Mouse (Mus musculus) intestine, embryonic 14.5 days (tissue): Measurements from ENCODE around the gene Ranbp3. TPM values are rescaled to one million over a fixed set of nuclear protein-coding genes. Genes with fewer than 3 reads are reported as not detected.

ENCODE experiments used
- ATAC-seq: fragments of 200-750 bp; cut with Nextera tagmentation; replicated peaks from 2 replicates; pipeline ENCODE4 v1.8.0; 2017; ENCODE audit warnings: low read depth, moderate number of reproducible peaks, moderate TSS enrichment, moderate library complexity; ENCODE audit not compliant: low FRiP score, low TSS enrichment
- DNase-seq: peaks from one replicate; pipeline ENCODE4 v3.0.0-alpha.2; 2018; ENCODE audit warnings: low spot score
- H3K27ac ChIP-seq: fragments of 300-500 bp; sonication (generic); 2 replicates; pipeline ENCODE4 v1.5.1; 2014; ENCODE audit warnings: low read depth, mild to moderate bottlenecking, control low read depth
- H3K27me3 ChIP-seq: fragments of 300-500 bp; sonication (generic); replicated peaks from 2 replicates; pipeline ENCODE4 v1.6.1; 2014; ENCODE audit warnings: low read length, control low read depth; ENCODE audit not compliant: control insufficient read depth, insufficient read depth
- H3K36me3 ChIP-seq: fragments of 300-500 bp; sonication (generic); 2 replicates; pipeline ENCODE4 v1.6.1; 2014; ENCODE audit warnings: low read length, control low read depth; ENCODE audit not compliant: control insufficient read depth, insufficient read depth
- H3K4me1 ChIP-seq: fragments of 300-500 bp; sonication (generic); replicated peaks from 2 replicates; pipeline ENCODE4 v1.6.1; 2014; ENCODE audit warnings: low read length, control low read depth, mixed read lengths; ENCODE audit not compliant: control insufficient read depth, insufficient read depth
- H3K4me2 ChIP-seq: fragments of 300-500 bp; sonication (generic); 2 replicates; pipeline ENCODE4 v1.6.1; 2014; ENCODE audit warnings: low read length
- H3K4me3 ChIP-seq: fragments of 300-500 bp; sonication (generic); 2 replicates; pipeline ENCODE4 v1.5.1; 2014; ENCODE audit warnings: low read depth, low read length, control low read depth, mixed read lengths
- H3K9ac ChIP-seq: fragments of 300-500 bp; sonication (generic); 2 replicates; pipeline ENCODE4 v1.6.1; 2014; ENCODE audit warnings: mild to moderate bottlenecking, low read length
- H3K9me3 ChIP-seq: fragments of 300-500 bp; sonication (generic); 2 replicates; pipeline ENCODE4 v1.6.1; 2016; ENCODE audit warnings: low read length, control low read depth; ENCODE audit not compliant: control insufficient read depth
- WGBS: fragments of 180-500 bp; shearing (Covaris S2); extraction: QIAGEN DNeasy Blood & Tissue Kit; methylation state at CpG from one replicate; pipeline ENCODE4 v1.1.7; 2014; 5-methylcytosine and 5-hydroxymethylcytosine counted together
- polyA plus RNA-seq: library from polyadenylated mRNA; unstranded; fragments of >200 nt; fragmentation: Nextera tagmentation; extraction: Ambion mirVana; gene quantifications from 2 replicates; pipeline ENCODE4 v1.2.1, GENCODE M21; 2014

The Ranbp3 gene
- polyA plus RNA-seq, 1 experiment from 2014 or later: 89.6 TPM

DNA sequence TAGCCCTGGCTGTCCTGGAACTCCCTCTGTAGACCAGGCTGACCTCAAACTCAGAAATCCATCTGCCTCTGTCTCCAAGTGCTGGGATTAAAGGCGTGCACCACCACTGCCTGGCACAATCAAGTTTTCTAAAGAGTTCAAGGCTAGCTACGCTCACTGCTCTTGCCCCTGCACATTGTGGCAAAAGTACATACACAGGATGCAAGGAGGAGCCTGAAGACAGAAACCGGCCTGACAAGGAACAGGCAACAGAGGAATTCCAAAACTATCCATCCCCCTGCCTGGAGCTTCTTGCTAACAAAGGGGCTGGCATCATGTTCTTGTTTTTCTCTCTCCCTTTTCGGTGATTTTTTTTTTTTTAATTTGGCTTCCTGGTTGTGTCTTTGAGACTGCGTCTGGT, 71.1 kb downstream of the Ranbp3 start:
- no peak for ATAC-seq

DNA sequence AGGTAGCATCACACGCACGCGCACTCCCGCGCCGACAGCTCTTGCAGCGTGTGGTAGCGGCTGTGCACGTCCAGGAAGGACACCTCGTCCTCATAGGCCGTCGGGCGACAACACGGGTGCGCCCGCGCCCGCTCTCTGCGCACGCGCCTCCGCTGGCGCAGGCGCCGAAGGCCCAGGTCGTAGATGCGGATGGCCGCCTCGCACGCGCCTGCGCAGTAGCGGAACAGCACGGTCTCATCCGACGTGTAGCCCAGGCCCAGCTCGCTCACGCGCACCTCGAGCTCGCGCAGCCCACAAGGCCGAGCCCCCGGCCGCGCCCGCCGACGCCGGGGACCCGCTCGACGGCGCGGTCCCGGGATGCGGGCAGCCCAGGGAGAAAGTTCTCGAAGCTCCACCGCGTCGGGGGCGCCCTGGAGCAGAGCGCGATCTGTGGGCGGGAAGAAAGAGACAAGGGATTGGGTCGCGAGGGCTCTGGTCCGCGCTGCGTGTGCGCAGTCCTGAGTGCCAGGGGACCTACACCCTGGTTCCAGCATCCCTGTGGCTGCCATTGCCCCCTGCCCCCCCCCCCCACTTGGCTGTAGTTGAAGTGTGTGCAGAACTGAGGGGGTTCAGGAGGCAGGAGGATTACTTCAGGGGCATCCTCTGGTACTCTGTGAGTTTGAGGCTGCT, 78.4 kb downstream of the Ranbp3 start:
- peak; percentile 67 for DNase-seq
- Histone ChIP-seq H3K4me2 (peak overlapping the region; percentile 33), H3K27me3 (peaks cover 50% of the 10 kb centered on the region), H3K9me3 (no peaks in the 10 kb centered on the region), H3K9ac (peak overlapping the region; percentile 27; the same call in 1 of the 2 replicates), H3K36me3 (no peaks in the 10 kb centered on the region), H3K4me3 (peak overlapping the region; percentile 16), H3K4me1 (peaks cover 7% of the 10 kb centered on the region; the same call in 1 of the 2 replicates), H3K27ac (no peak overlapping the region)
- peak; percentile 30; the same call in 1 of the 2 replicates for ATAC-seq
- 17% methylated on average over 71 of the region's 71 CpGs for WGBS

More for the DNA sequence above, 71.1 kb downstream of the Ranbp3 start:
- Histone ChIP-seq H3K4me1 (peaks cover 4% of the 10 kb centered on the region; the same call in 1 of the 2 replicates), H3K27ac (no peak overlapping the region), H3K9ac (no peak overlapping the region), H3K27me3 (no peaks in the 10 kb centered on the region), H3K4me3 (no peak overlapping the region), H3K36me3 (no peaks in the 10 kb centered on the region), H3K4me2 (no peak overlapping the region), H3K9me3 (no peaks in the 10 kb centered on the region)
- DNase-seq: no peak
- 25% methylated on average over 5 of the region's 5 CpGs for WGBS

DNA sequence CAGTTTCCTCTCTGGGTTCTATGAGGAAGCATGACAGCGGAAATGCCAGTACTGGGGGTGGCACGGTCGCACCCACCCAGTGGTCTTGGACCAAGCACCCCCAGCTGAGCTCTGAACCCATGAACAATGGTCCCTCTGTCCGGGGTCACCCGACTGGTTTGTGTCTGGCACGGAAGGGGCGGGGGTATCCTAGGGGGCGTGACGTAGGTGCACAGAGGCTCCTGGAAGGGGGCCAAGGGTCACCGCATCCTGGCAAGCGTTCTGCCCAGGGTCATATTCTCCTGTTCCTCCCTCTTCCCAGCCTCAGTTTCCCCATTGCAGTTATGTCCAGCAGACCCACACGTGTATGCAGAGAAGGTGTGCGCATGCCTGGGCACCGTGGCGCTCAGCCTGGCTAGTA, 80.4 kb downstream of the Ranbp3 start:
- DNase-seq (no peak), ATAC-seq (no peak)
- Histone ChIP-seq H3K27me3 (peaks cover 59% of the 10 kb centered on the region), H3K27ac (no peak overlapping the region), H3K9ac (no peak overlapping the region), H3K36me3 (no peaks in the 10 kb centered on the region), H3K9me3 (no peaks in the 10 kb centered on the region), H3K4me2 (0 out of 2 replicates have a peak overlapping the region, but pooled peaks have one; percentile 8), H3K4me3 (no peak overlapping the region), H3K4me1 (peaks cover 14% of the 10 kb centered on the region; the same call in 1 of the 2 replicates)
- WGBS: 27% methylated on average over 15 of the region's 15 CpGs

DNA sequence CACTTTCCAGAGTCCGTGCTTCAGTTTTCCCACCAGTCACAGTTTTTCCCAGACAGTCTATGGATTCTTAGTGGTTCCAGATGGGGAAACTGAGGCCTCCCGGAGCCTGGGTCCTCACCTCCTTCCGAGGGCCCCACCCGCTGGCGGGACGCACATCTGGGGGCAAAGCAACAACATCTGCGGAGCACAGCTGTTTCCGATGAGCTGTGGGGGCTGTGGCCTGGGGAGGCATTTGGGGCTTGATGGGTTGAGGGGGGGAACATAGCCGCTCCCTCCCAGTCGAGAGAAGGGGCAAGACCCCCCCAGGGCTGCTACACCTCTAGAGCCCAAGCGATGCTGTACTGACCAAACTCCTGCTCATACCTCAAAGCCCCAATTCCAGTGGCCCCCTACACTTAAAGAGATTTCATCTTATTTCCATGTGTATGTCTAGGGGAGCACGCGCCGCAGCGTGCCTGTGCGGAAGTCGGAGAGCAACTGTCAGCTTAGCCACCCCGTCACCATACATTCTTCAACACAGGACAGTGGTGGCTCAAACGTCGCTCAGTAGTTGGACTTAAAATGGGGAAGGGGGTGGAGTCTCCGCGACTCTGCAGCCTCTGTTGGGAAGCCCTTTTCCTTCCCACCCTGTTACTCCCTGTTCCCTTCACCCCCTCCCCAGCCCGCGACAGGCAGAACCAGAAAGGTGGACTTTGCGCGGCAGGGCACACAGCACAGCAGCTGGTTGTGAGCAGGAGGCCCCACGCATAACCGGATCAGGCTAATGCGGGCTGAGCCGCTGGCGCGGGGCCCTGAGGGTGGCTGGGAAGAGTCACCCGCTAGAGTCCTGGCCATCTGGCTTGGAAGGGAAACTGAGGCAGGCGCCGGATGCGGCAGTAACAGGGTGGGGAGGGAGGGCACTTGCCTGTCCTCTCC, 81.4 kb downstream of the Ranbp3 start:
- 16% methylated on average over 36 of the region's 36 CpGs for WGBS
- Histone ChIP-seq H3K4me3 (0 out of 2 replicates have a peak overlapping the region, but pooled peaks have one; percentile 4), H3K4me2 (peak overlapping the region; percentile 28), H3K9me3 (no peaks in the 10 kb centered on the region), H3K9ac (no peak overlapping the region), H3K36me3 (no peaks in the 10 kb centered on the region), H3K4me1 (peaks cover 14% of the 10 kb centered on the region; the same call in 1 of the 2 replicates), H3K27me3 (peaks cover 59% of the 10 kb centered on the region), H3K27ac (no peak overlapping the region)
- DNase-seq (no peak), ATAC-seq (no peak)

DNA sequence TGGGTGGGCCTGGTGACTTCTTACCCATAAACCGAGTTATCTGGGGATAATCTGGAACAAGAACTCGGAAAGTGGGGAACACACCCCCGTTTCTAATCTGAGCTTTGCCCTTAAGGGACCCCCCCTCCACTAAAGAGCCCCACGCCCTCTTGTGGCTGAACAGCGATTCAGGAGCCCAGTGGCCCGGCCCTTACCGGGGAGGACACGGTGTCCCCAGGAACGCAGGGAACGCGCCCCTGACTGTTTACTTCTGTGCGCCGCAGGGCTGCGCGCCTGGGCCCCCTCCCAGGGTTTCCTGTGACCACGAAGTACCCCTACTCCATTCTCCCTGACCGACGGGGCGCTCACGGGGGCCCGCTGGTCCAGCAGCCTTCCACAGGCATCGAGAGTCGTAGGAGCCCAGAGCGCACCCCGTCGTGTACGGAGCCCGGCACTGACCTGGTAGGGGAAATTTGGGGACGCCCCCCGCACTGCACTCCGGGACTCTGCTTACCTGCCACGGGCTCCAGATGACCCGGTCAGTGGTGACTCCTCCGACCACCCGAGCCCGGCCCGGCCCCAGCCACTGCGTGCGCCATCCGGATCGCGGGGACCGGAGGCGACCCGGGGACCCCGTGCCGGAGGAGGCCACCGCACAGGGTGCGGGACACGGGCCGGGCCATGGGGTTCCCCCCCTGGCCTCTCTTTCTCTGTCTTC, 83.8 kb downstream of the Ranbp3 start:
- no peak for DNase-seq
- under 1% methylated on average over 51 of the region's 51 CpGs for WGBS

GRCm38 (mm10) chr17:56757416-56758123, 84.5 kb downstream of the Ranbp3 start, which contains the start of gene Nrtn:
Gene Nrtn, minus strand, starts transcription at chr17:56757530.
- DNase-seq (peak; percentile 93), ATAC-seq (peak; percentile 73)
- Histone ChIP-seq H3K27ac (no peak within 1 kb of the TSS), H3K27me3 (peaks cover 48% of the 10 kb centered on the region), H3K4me2 (peak within 1 kb of the TSS; percentile 100), H3K4me3 (peak within 1 kb of the TSS; percentile 48), H3K36me3 (no peaks in the 10 kb centered on the region), H3K9ac (peak within 1 kb of the TSS; percentile 50), H3K9me3 (no peaks in the 10 kb centered on the region), H3K4me1 (peaks cover 19% of the 10 kb centered on the region)
- under 1% methylated on average over 47 of the region's 48 CpGs for WGBS

More for the DNA sequence above, 83.8 kb downstream of the Ranbp3 start:
- Histone ChIP-seq H3K9me3 (no peaks in the 10 kb centered on the region), H3K4me3 (peak overlapping the region; percentile 48), H3K27me3 (peaks cover 52% of the 10 kb centered on the region), H3K9ac (peak overlapping the region; percentile 50), H3K36me3 (no peaks in the 10 kb centered on the region), H3K27ac (no peak overlapping the region), H3K4me1 (peaks cover 14% of the 10 kb centered on the region; the same call in 1 of the 2 replicates), H3K4me2 (peak overlapping the region; percentile 100)
- ATAC-seq: peak; percentile 16; the same call in 1 of the 2 replicates

DNA sequence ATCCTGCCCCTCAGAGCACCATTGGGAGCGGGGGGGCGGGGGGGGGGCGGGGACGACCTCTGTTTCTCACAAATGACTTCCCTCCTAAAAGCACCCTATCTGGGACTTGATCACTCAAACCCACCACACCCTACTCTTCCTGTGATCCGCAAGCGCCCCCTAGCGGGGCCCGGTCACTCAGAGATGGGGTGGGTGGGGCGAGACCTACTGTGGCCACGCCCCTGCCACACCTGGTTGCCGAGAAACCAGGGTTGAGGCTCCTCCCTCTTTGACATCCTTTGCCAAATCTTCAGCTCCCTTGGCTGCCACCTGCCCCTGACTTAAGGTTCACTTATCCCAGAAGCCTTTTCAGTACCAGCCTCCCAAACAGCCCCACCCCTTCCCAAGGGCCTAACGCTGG, 85.0 kb downstream of the Ranbp3 start:
- Histone ChIP-seq H3K9ac (no peak overlapping the region), H3K27me3 (peaks cover 42% of the 10 kb centered on the region), H3K4me2 (no peak overlapping the region), H3K36me3 (no peaks in the 10 kb centered on the region), H3K9me3 (no peaks in the 10 kb centered on the region), H3K4me3 (no peak overlapping the region), H3K27ac (no peak overlapping the region), H3K4me1 (peaks cover 24% of the 10 kb centered on the region)
- 6% methylated on average over 12 of the region's 12 CpGs for WGBS
- ATAC-seq (no peak), DNase-seq (peak; percentile 81)
